19 mouse cellular contexts compared by ENCODE assay signal in the genomic region with DNA sequence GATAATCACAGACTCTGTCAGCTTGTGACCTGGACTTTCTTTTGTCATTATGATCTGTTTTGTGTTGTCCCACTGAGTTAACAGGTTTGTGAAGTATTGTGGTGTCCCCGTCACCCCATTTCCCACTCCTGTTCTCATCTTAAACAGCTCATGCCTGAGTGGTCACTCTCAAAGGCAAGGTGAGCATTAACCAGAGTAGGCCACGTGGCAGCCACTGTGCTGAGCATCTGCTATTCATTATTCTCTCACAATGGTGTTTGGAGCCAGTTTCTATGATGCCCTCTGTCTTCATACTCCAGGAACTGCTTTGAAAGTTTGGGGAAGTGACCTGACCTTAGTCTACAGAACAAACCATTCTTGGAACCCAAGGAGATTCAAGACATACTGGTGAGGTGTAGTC.
"Had no signal": no experiment of that assay in that cellular context is flagged by ENCODE, and none has a peak within 500 bp of the region (broad histone marks: within the 10 kb centered on the region; RNA-seq: fewer than 3 reads in every experiment).

No protein-coding gene starts in this region.

- ATAC-seq: inflammation-experienced regulatory T-cells, adult 6 months; intestine, postnatal 0 days; liver, postnatal 0 days; midbrain, embryonic 16.5 days had no signal

- H3K27ac ChIP-seq: layer of hippocampus, adult 2 months; limb, embryonic 12.5 days; liver, embryonic 13.5 days; lung, embryonic 15.5 days; macrophage; neural tube, embryonic 13.5 days had no signal

- H3K9me3 ChIP-seq: limb, embryonic 12.5 days; liver, embryonic 13.5 days; lung, embryonic 15.5 days; megakaryocyte, embryonic 14.5 days; neural tube, embryonic 13.5 days had no signal

- DNase-seq: kidney, postnatal 4 days; liver; liver, embryonic 13.5 days; liver, postnatal 0 days; lung, postnatal 14 days; retina, postnatal 1 day; right cerebral cortex, postnatal 4 days; spleen, adult 18-20 months; thymus, postnatal 4 days had no signal

- H3K4me1 ChIP-seq: limb, embryonic 12.5 days; liver, embryonic 13.5 days; neural tube, embryonic 13.5 days had no signal

- H3K9ac ChIP-seq: limb, embryonic 12.5 days; liver, embryonic 13.5 days; liver, postnatal 0 days; lung, embryonic 15.5 days; neural tube, embryonic 13.5 days had no signal

- H3K27me3 ChIP-seq: limb, embryonic 12.5 days; liver, embryonic 13.5 days; lung, embryonic 15.5 days; megakaryocyte, embryonic 14.5 days; neural tube, embryonic 13.5 days had no signal

- H3K36me3 ChIP-seq: limb, embryonic 12.5 days; liver, embryonic 13.5 days; lung, embryonic 15.5 days; neural tube, embryonic 13.5 days had no signal

- H3K4me3 ChIP-seq: layer of hippocampus, adult 2 months; limb, embryonic 12.5 days; liver, embryonic 13.5 days; lung, embryonic 15.5 days; megakaryocyte, embryonic 14.5 days; neural tube, embryonic 13.5 days had no signal

- H3K4me2 ChIP-seq: limb, embryonic 12.5 days; liver, embryonic 13.5 days; lung, embryonic 15.5 days; midbrain, embryonic 11.5 days; neural tube, embryonic 13.5 days had no signal
